Mouse (Mus musculus): ENCODE results near the gene Zfp597. TPM values are rescaled to one million over a fixed set of nuclear protein-coding genes. Genes with fewer than 3 reads are reported as not detected.

Zfp597 gene
- 4.2 and 5.9 TPM in 2 replicates for polyA plus RNA-seq (2014; fragmentation: Nextera tagmentation; extraction: Ambion mirVana)

DNA sequence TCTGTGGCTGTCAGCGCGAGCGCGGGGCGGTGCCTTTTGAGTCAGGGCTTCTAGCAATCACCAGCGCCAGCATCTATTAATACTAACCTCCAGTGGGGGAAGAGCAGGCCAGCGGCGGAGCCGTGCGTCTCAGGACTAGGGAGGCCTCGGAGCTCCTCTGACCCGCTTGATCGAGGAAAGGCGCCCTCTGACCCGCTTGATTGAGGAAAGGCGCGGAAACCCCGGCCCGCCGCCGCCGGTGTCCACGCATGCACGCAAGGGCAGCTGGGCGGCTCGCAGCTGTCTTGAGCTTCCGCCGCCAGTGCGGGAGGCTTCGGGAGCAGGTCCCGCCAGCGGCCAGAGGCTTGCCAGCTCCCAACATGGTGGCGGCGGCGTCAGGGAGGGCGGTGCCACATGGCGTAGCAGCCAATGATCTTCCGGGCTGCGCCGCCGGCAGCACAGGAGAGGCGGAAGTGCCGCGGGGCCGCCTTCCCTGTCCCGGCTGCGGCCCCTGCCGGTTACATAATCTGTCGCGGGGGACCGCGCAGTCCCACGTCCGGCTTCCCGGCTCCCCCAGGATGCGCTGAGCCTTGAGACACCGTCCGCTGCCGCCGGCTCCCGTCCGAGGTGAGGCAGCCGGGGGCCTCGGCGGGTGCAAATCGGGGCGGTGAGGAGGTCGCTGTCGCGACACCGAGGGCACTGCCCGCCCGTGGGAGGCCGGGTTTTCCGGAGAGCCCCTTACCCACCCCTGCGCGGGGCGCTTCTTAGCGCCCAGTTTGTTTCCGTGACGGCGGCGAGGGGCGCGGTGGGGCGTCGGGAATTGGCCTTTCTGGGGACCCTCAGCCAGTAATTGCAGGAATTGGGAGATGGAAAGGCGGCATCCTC, at the start of gene Zfp597, which contains the start of gene Gm20695:
TSS of gene Zfp597 (minus strand) at position 361 of the 864 bp plus-strand sequence.
TSS of gene Gm20695 (plus strand) at position 448 of the 864 bp plus-strand sequence.
- peak within 1 kb of the TSS; percentile 96 for H3K4me3 ChIP-seq (ENCODE audit: low read depth, low read length)
- no peaks in the 10 kb centered on the region for H3K27me3 ChIP-seq (replicated peaks; ENCODE audit: control insufficient read depth, insufficient read depth, low read length)
- H3K9me3 ChIP-seq (ENCODE audit: control insufficient read depth, low read length): no peaks in the 10 kb centered on the region
- H3K9ac ChIP-seq (ENCODE audit: low read depth, low read length): peak within 1 kb of the TSS; percentile 89
- peak; percentile 95 for DNase-seq (ENCODE audit: low spot score)
- H3K27ac ChIP-seq (ENCODE audit: low read depth, low read length): peak within 1 kb of the TSS; percentile 87
- H3K4me1 ChIP-seq (replicated peaks; ENCODE audit: control insufficient read depth, insufficient read depth, low read length): peaks cover 15% of the 10 kb centered on the region
- peak; percentile 99 for ATAC-seq (replicated peaks; ENCODE audit: low FRiP score)
- H3K4me2 ChIP-seq: peak within 1 kb of the TSS; percentile 91
- under 1% methylated on average over 88 of the region's 88 CpGs for WGBS
- H3K36me3 ChIP-seq (ENCODE audit: control insufficient read depth, insufficient read depth, low read length): no peaks in the 10 kb centered on the region; the same call in 1 of the 2 replicates

DNA sequence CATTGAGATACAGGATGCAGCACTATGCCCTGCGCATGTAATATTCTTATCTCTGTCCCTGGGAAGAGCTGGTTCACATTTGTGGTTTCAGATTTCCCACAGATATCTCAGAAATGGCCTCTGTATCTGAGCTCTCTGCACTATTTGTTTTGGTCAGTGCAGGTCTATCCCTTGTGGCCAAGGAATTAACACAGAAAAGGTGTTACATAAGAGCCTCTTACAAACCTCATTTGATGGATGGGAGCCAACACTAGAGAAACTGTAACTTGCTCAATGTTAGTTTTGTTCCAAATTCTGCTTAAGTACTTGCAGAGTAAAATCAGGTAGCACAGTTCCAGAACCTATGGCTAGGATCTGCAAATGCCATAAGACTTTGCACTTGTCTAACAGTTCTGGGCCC, 49.7 kb upstream of the Zfp597 start:
- Histone ChIP-seq H3K36me3 (ENCODE audit: control insufficient read depth, insufficient read depth, low read length) (peaks cover 15% of the 10 kb centered on the region), H3K4me1 (replicated peaks; ENCODE audit: control insufficient read depth, insufficient read depth, low read length) (no peaks in the 10 kb centered on the region), H3K27me3 (replicated peaks; ENCODE audit: control insufficient read depth, insufficient read depth, low read length) (no peaks in the 10 kb centered on the region), H3K9me3 (ENCODE audit: control insufficient read depth, low read length) (no peaks in the 10 kb centered on the region), H3K4me2 (no peak overlapping the region), H3K9ac (ENCODE audit: low read depth, low read length) (no peak overlapping the region), H3K27ac (ENCODE audit: low read depth, low read length) (no peak overlapping the region), H3K4me3 (ENCODE audit: low read depth, low read length) (no peak overlapping the region)
- no peak for ATAC-seq (replicated peaks; ENCODE audit: low FRiP score)
- WGBS: 57% methylated on average over 1 of the region's 1 CpGs
- no peak for DNase-seq (ENCODE audit: low spot score)

DNA sequence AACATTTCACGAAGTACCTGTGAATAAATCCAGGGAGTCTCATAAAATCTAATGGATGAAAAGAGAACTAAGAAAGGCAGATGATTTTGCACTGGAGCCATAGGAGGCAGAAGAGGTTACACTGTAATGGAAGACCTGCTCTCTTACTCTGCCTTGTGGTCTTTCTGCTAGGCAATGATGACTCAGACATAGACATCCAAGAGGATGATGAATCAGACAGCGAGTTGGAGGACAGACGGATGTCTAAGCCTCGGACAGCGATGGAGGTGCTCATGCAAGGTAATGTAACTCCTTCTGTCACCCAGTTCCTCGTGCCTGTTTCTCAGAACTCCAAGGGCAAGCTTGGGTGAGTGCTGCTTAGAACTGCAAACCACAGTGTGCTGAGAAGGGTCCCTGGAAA, 49.2 kb upstream of the Zfp597 start:
- Histone ChIP-seq H3K9me3 (ENCODE audit: control insufficient read depth, low read length) (no peaks in the 10 kb centered on the region), H3K36me3 (ENCODE audit: control insufficient read depth, insufficient read depth, low read length) (peaks cover 13% of the 10 kb centered on the region), H3K27ac (ENCODE audit: low read depth, low read length) (no peak overlapping the region), H3K4me3 (ENCODE audit: low read depth, low read length) (no peak overlapping the region), H3K27me3 (replicated peaks; ENCODE audit: control insufficient read depth, insufficient read depth, low read length) (no peaks in the 10 kb centered on the region), H3K4me1 (replicated peaks; ENCODE audit: control insufficient read depth, insufficient read depth, low read length) (no peaks in the 10 kb centered on the region), H3K9ac (ENCODE audit: low read depth, low read length) (no peak overlapping the region), H3K4me2 (no peak overlapping the region)
- ATAC-seq (replicated peaks; ENCODE audit: low FRiP score): no peak
- WGBS: 87% methylated on average over 6 of the region's 6 CpGs
- no peak for DNase-seq (ENCODE audit: low spot score)

DNA sequence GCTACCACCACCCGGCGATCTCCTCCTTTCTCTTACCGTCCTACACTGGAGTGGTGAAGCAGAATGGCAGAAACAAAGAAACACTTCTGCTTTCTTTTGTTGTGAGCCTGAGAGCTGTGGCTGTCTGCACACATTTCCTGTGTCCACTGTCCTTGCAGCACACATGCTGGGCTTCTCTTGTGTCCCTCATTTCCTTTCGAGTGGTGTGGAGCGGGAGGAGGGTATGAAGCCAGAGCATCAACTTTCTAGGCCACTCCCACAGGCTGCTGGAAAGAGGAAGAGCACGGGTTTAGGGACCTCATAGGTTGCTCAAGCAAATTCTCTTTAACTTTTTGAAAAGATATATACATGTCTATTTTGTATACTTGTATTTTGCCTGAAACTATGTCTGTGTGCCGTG, 44.8 kb upstream of the Zfp597 start:
- no peaks in the 10 kb centered on the region for H3K9me3 ChIP-seq (ENCODE audit: control insufficient read depth, low read length)
- ATAC-seq (replicated peaks; ENCODE audit: low FRiP score) (peak; percentile 41; the same call in 1 of the 2 replicates), DNase-seq (ENCODE audit: low spot score) (no peak)
- H3K9ac ChIP-seq (ENCODE audit: low read depth, low read length): no peak overlapping the region
- no peaks in the 10 kb centered on the region for H3K4me1 ChIP-seq (replicated peaks; ENCODE audit: control insufficient read depth, insufficient read depth, low read length)
- no peak overlapping the region for H3K4me2 ChIP-seq
- H3K27ac ChIP-seq (ENCODE audit: low read depth, low read length): no peak overlapping the region
- no peak overlapping the region for H3K4me3 ChIP-seq (ENCODE audit: low read depth, low read length)
- 68% methylated on average over 7 of the region's 7 CpGs for WGBS
- H3K27me3 ChIP-seq (replicated peaks; ENCODE audit: control insufficient read depth, insufficient read depth, low read length): no peaks in the 10 kb centered on the region
- H3K36me3 ChIP-seq (ENCODE audit: control insufficient read depth, insufficient read depth, low read length): peaks cover 23% of the 10 kb centered on the region

DNA sequence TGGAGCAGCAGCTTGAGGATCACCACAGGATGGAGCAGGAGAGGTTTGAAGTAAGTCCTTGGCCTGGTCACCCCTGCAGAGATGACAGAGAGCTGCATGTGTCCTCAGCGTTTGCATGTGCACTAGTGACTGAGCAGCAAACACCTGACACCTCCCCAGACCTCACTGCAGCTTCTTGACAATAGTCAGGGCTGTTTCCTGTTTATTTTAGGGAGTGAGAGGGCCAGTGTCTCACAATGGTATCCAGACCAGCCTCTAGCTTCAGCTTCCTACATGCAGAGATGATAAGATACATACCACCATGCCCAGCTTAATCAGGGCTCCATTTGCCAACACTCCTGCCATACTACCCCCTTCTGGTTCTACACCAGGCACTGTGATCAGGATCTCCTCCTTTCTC, 44.2 kb upstream of the Zfp597 start:
- no peak overlapping the region for H3K4me2 ChIP-seq
- no peak overlapping the region for H3K4me3 ChIP-seq (ENCODE audit: low read depth, low read length)
- no peak overlapping the region for H3K9ac ChIP-seq (ENCODE audit: low read depth, low read length)
- no peak overlapping the region for H3K27ac ChIP-seq (ENCODE audit: low read depth, low read length)
- H3K36me3 ChIP-seq (ENCODE audit: control insufficient read depth, insufficient read depth, low read length): peaks cover 25% of the 10 kb centered on the region
- WGBS: 37% methylated on average over 1 of the region's 1 CpGs
- no peaks in the 10 kb centered on the region for H3K27me3 ChIP-seq (replicated peaks; ENCODE audit: control insufficient read depth, insufficient read depth, low read length)
- ATAC-seq (replicated peaks; ENCODE audit: low FRiP score) (no peak), DNase-seq (ENCODE audit: low spot score) (no peak)
- no peaks in the 10 kb centered on the region for H3K9me3 ChIP-seq (ENCODE audit: control insufficient read depth, low read length)
- H3K4me1 ChIP-seq (replicated peaks; ENCODE audit: control insufficient read depth, insufficient read depth, low read length): no peaks in the 10 kb centered on the region

DNA sequence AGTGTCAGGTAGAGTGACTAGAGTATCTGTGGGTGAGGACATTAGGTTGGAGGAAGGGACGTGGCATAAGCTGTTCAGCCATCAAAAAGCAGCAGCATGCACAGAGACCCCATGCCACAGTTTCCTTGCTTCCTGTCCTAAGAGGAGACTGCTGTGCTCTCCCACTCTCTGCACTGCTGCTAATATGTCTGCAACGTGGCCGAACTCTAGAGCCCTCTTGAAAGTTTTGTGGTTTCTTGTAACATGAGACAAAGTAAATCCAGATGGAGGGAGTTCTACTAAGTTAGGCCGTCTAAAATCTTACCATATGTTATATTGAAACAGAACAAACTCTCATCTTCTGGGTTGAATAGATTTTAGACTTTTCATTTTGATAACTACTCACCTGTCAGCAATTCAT, 39.6 kb upstream of the Zfp597 start:
- H3K4me1 ChIP-seq (replicated peaks; ENCODE audit: control insufficient read depth, insufficient read depth, low read length): no peaks in the 10 kb centered on the region
- H3K9me3 ChIP-seq (ENCODE audit: control insufficient read depth, low read length): no peaks in the 10 kb centered on the region
- H3K27ac ChIP-seq (ENCODE audit: low read depth, low read length): no peak overlapping the region
- H3K27me3 ChIP-seq (replicated peaks; ENCODE audit: control insufficient read depth, insufficient read depth, low read length): no peaks in the 10 kb centered on the region
- peaks cover 27% of the 10 kb centered on the region for H3K36me3 ChIP-seq (ENCODE audit: control insufficient read depth, insufficient read depth, low read length)
- no peak overlapping the region for H3K9ac ChIP-seq (ENCODE audit: low read depth, low read length)
- DNase-seq (ENCODE audit: low spot score) (no peak), ATAC-seq (replicated peaks; ENCODE audit: low FRiP score) (no peak)
- WGBS: 78% methylated on average over 4 of the region's 4 CpGs
- H3K4me2 ChIP-seq: no peak overlapping the region
- no peak overlapping the region for H3K4me3 ChIP-seq (ENCODE audit: low read depth, low read length)

DNA sequence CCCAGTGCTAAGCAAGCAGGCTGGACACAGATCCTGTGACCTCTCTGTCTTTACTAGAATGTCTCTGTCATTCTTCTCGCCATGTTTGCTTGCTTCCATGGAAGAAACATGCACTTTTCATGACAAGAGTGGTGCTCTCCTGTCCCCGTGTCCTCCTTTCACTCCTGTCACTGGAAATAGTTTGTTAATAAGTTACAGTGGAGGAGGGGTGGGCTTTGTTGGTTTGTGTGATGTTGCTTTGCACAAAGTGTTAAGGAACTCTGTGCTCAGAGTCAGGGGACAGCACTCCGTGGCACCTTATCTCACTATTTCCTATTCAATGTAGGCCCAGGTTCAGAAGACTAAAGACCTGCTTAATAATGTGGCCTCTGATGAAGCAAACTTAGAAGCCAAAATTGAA, 39.2 kb upstream of the Zfp597 start:
- H3K9me3 ChIP-seq (ENCODE audit: control insufficient read depth, low read length): no peaks in the 10 kb centered on the region
- DNase-seq (ENCODE audit: low spot score) (no peak), ATAC-seq (replicated peaks; ENCODE audit: low FRiP score) (no peak)
- no peak overlapping the region for H3K4me2 ChIP-seq
- no peak overlapping the region for H3K27ac ChIP-seq (ENCODE audit: low read depth, low read length)
- H3K9ac ChIP-seq (ENCODE audit: low read depth, low read length): no peak overlapping the region
- 74% methylated on average over 3 of the region's 3 CpGs for WGBS
- H3K4me3 ChIP-seq (ENCODE audit: low read depth, low read length): no peak overlapping the region
- H3K36me3 ChIP-seq (ENCODE audit: control insufficient read depth, insufficient read depth, low read length): peaks cover 25% of the 10 kb centered on the region
- no peaks in the 10 kb centered on the region for H3K4me1 ChIP-seq (replicated peaks; ENCODE audit: control insufficient read depth, insufficient read depth, low read length)
- H3K27me3 ChIP-seq (replicated peaks; ENCODE audit: control insufficient read depth, insufficient read depth, low read length): no peaks in the 10 kb centered on the region

DNA sequence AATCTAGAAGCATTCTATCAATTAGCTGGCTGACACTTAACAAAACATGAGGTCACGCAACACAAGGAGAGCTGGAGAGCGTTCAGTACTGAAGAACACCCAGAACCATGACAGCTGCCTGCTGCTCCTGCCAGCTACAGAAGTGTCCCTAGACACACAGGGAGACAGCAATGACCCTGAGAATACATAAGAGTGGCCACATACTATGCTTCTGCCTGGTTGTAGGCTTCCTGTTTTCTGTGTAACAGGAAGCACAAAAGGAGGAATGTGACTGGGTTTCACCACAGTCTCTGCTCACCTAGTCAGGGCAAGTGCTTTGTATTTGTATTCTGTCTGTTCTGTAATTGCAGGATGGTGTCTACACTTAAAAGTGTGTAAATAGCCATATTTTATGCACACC, 36.4 kb upstream of the Zfp597 start:
- WGBS: 89% methylated on average over 2 of the region's 2 CpGs
- DNase-seq (ENCODE audit: low spot score) (no peak), ATAC-seq (replicated peaks; ENCODE audit: low FRiP score) (no peak)
- Histone ChIP-seq H3K27me3 (replicated peaks; ENCODE audit: control insufficient read depth, insufficient read depth, low read length) (no peaks in the 10 kb centered on the region), H3K9me3 (ENCODE audit: control insufficient read depth, low read length) (no peaks in the 10 kb centered on the region), H3K4me1 (replicated peaks; ENCODE audit: control insufficient read depth, insufficient read depth, low read length) (no peaks in the 10 kb centered on the region), H3K27ac (ENCODE audit: low read depth, low read length) (no peak overlapping the region), H3K4me3 (ENCODE audit: low read depth, low read length) (no peak overlapping the region), H3K36me3 (ENCODE audit: control insufficient read depth, insufficient read depth, low read length) (peaks cover 22% of the 10 kb centered on the region), H3K9ac (ENCODE audit: low read depth, low read length) (no peak overlapping the region), H3K4me2 (no peak overlapping the region)

DNA sequence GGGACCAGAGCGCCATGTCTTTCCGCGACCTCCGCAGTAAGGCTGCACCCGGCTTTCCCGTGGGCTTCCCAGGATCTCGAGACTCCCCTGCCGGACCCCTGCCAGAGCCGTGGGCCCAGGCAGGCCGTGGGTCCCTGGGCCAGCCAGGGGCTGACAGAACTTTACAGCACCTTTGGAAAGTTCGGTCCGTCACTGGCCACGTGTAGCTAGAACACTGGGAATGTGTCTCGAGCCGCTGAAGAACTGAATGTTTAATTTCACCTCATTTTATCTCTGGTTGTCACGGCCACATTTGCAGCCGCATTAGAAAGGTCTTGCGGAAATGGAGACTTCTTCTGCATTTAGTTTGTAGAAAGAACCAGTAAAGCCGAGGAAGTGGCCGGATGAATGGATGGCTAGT, 24.8 kb upstream of the Zfp597 start:
- no peak for DNase-seq (ENCODE audit: low spot score)
- H3K4me2 ChIP-seq: peak overlapping the region; percentile 68
- 0 out of 2 replicates have a peak, but pooled peaks cover 2% of the 10 kb centered on the region for H3K4me1 ChIP-seq (replicated peaks; ENCODE audit: control insufficient read depth, insufficient read depth, low read length)
- no peaks in the 10 kb centered on the region for H3K9me3 ChIP-seq (ENCODE audit: control insufficient read depth, low read length)
- H3K27ac ChIP-seq (ENCODE audit: low read depth, low read length): 0 out of 2 replicates have a peak overlapping the region, but pooled peaks have one; percentile 35
- peak overlapping the region; percentile 66 for H3K4me3 ChIP-seq (ENCODE audit: low read depth, low read length)
- 6% methylated on average over 20 of the region's 20 CpGs for WGBS
- peak overlapping the region; percentile 80 for H3K9ac ChIP-seq (ENCODE audit: low read depth, low read length)
- H3K36me3 ChIP-seq (ENCODE audit: control insufficient read depth, insufficient read depth, low read length): peaks cover 12% of the 10 kb centered on the region
- no peaks in the 10 kb centered on the region for H3K27me3 ChIP-seq (replicated peaks; ENCODE audit: control insufficient read depth, insufficient read depth, low read length)
- no peak for ATAC-seq (replicated peaks; ENCODE audit: low FRiP score)

Measured in liver, embryonic 11.5 days (tissue).